Mouse (Mus musculus): ENCODE data around the gene Cdc42. TPM values are rescaled to one million over a fixed set of nuclear protein-coding genes. Genes with fewer than 3 reads are reported as not detected.

The Cdc42 gene
- polyA plus RNA-seq, 1 experiment from 2014 or later: 592 TPM

- Histone ChIP-seq H3K4me2 (ENCODE audit: low read length) (no peak overlapping the region), H3K4me3 (replicated peaks; ENCODE audit: low read depth, low read length) (no peak overlapping the region), H3K27ac (no peak overlapping the region), H3K9ac (ENCODE audit: low read depth, low read length) (no peak overlapping the region), H3K4me1 (replicated peaks; ENCODE audit: insufficient read depth, low read length) (0 out of 2 replicates have a peak, but pooled peaks cover 13% of the 10 kb centered on the region), H3K27me3 (ENCODE audit: insufficient read depth, low read length) (no peaks in the 10 kb centered on the region), H3K9me3 (replicated peaks; ENCODE audit: low read length) (no peaks in the 10 kb centered on the region), H3K36me3 (ENCODE audit: insufficient read depth, low read length) (no peaks in the 10 kb centered on the region)
- TF ChIP-seq CTCF (IDR thresholded peaks at IDR 0.05; ENCODE audit: low read depth): peak; percentile 55
- DNase-seq (ENCODE audit: low spot score): no peak
- WGBS: 89% methylated on average over 3 of the region's 3 CpGs
- ATAC-seq (replicated peaks; ENCODE audit: low FRiP score, low read depth): no peak
Observed at GRCm38 (mm10) chr4:137391287-137391686, 33.8 kb upstream of the Cdc42 start.

DNA sequence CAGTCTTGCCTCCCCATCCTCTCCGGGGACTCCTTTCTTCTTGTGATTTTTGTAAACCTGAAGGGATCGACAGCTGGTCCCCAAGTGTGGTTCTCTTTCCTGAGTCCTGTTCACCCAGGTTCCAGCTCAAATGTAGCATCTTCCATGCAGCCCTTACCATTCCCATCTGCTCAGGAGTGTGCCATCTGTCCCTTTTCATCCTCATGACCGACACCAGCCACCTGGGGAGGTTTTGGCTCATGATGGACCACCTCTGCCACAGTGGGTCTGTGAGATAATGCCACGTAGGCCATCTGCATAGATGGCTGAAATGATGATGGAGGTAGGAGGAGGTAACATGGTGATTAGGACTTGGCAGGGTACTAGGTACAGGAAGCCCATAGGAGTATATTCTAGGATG is 32.7 kb upstream of the Cdc42 start:
- DNase-seq (ENCODE audit: low spot score) (no peak), ATAC-seq (replicated peaks; ENCODE audit: low FRiP score, low read depth) (no peak)
- H3K36me3 ChIP-seq (ENCODE audit: insufficient read depth, low read length): no peaks in the 10 kb centered on the region
- no peak overlapping the region for H3K27ac ChIP-seq
- H3K4me2 ChIP-seq (ENCODE audit: low read length): no peak overlapping the region
- H3K9me3 ChIP-seq (replicated peaks; ENCODE audit: low read length): no peaks in the 10 kb centered on the region
- H3K27me3 ChIP-seq (ENCODE audit: insufficient read depth, low read length): no peaks in the 10 kb centered on the region
- 92% methylated on average over 4 of the region's 4 CpGs for WGBS
- no peak overlapping the region for H3K4me3 ChIP-seq (replicated peaks; ENCODE audit: low read depth, low read length)
- H3K4me1 ChIP-seq (replicated peaks; ENCODE audit: insufficient read depth, low read length): 0 out of 2 replicates have a peak, but pooled peaks cover 13% of the 10 kb centered on the region
- H3K9ac ChIP-seq (ENCODE audit: low read depth, low read length): no peak overlapping the region
- no peak for TF ChIP-seq CTCF (IDR thresholded peaks at IDR 0.05; ENCODE audit: low read depth)

DNA sequence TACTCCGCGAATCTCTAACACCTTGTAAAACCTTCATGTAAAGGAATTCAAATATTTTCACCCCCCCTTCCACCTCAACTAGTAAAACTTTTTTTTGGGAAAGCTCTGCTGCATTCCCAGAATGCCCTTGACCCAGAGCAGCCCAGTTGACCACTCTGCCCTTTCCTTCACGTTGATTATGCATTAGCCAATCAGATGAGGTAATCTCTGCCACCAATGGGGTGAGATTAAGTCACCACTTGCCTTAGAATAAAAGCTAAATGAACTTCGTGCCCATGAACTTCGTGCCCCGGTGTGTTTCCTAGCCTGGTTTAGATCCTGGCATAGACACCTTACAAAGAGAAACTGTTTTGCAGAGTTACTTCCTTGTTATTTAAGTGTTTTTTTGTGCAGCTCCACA is 31.5 kb upstream of the Cdc42 start:
- ATAC-seq (replicated peaks; ENCODE audit: low FRiP score, low read depth) (peak; percentile 45; the same call in 1 of the 2 replicates), DNase-seq (ENCODE audit: low spot score) (no peak)
- no peak for TF ChIP-seq CTCF (IDR thresholded peaks at IDR 0.05; ENCODE audit: low read depth)
- Histone ChIP-seq H3K4me3 (replicated peaks; ENCODE audit: low read depth, low read length) (peak overlapping the region; percentile 88), H3K27ac (peak overlapping the region; percentile 97), H3K36me3 (ENCODE audit: insufficient read depth, low read length) (no peaks in the 10 kb centered on the region), H3K9ac (ENCODE audit: low read depth, low read length) (peak overlapping the region; percentile 81; the same call in 1 of the 2 replicates), H3K27me3 (ENCODE audit: insufficient read depth, low read length) (no peaks in the 10 kb centered on the region), H3K9me3 (replicated peaks; ENCODE audit: low read length) (no peaks in the 10 kb centered on the region), H3K4me1 (replicated peaks; ENCODE audit: insufficient read depth, low read length) (0 out of 2 replicates have a peak, but pooled peaks cover 13% of the 10 kb centered on the region), H3K4me2 (ENCODE audit: low read length) (peak overlapping the region; percentile 88)
- WGBS: 46% methylated on average over 6 of the region's 6 CpGs

DNA sequence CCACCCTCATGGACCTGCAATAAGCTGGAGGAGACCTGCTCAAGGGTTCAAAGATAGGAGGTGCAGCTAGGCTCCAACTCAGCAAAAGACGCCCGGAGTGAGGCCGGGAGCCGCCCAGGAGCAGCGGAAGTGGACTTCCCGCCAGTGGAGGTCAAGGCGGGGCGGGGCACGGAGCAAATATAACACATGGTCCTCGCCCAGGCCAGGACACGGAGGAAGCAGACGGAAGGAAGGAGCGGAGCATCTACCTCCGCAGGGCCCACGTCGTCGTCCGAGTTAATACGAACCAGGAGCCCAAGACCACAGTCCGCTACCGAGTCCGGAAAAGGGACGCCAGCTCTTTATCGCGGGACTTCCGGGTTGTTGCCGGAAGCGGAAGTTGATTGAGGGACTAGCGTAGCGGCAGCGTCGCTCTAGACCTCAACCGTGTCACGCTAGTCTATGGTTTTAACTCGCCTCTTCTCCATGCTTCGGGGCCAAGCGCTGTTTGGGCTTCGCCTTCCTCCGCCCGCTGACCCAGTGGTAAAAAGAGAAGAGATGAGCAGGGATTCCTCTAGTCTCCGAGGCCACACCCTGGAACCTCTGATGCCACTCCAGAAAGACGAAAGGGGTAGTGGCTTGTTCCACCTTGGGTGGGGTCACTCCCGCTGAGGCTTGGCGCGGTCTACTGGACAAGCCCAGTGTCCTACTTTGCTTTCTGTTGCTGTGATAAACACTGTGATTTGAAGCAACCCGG is 30.7 kb upstream of the Cdc42 start:
- Histone ChIP-seq H3K4me3 (replicated peaks; ENCODE audit: low read depth, low read length) (peak overlapping the region; percentile 88), H3K4me1 (replicated peaks; ENCODE audit: insufficient read depth, low read length) (0 out of 2 replicates have a peak, but pooled peaks cover 11% of the 10 kb centered on the region), H3K9ac (ENCODE audit: low read depth, low read length) (peak overlapping the region; percentile 81), H3K36me3 (ENCODE audit: insufficient read depth, low read length) (no peaks in the 10 kb centered on the region), H3K27ac (peak overlapping the region; percentile 97), H3K9me3 (replicated peaks; ENCODE audit: low read length) (no peaks in the 10 kb centered on the region), H3K27me3 (ENCODE audit: insufficient read depth, low read length) (no peaks in the 10 kb centered on the region), H3K4me2 (ENCODE audit: low read length) (peak overlapping the region; percentile 88)
- WGBS: 1% methylated on average over 46 of the region's 46 CpGs
- TF ChIP-seq CTCF (IDR thresholded peaks at IDR 0.05; ENCODE audit: low read depth): no peak
- peak; percentile 96 for DNase-seq (ENCODE audit: low spot score)
- ATAC-seq (replicated peaks; ENCODE audit: low FRiP score, low read depth): peak; percentile 87

- peak overlapping the region; percentile 81 for H3K9ac ChIP-seq (ENCODE audit: low read depth, low read length)
- no peaks in the 10 kb centered on the region for H3K36me3 ChIP-seq (ENCODE audit: insufficient read depth, low read length)
- H3K4me3 ChIP-seq (replicated peaks; ENCODE audit: low read depth, low read length): peak overlapping the region; percentile 88
- DNase-seq (ENCODE audit: low spot score) (no peak), ATAC-seq (replicated peaks; ENCODE audit: low FRiP score, low read depth) (no peak)
- peak overlapping the region; percentile 88 for H3K4me2 ChIP-seq (ENCODE audit: low read length)
- peak overlapping the region; percentile 97 for H3K27ac ChIP-seq
- H3K27me3 ChIP-seq (ENCODE audit: insufficient read depth, low read length): no peaks in the 10 kb centered on the region
- H3K4me1 ChIP-seq (replicated peaks; ENCODE audit: insufficient read depth, low read length): 0 out of 2 replicates have a peak, but pooled peaks cover 8% of the 10 kb centered on the region
- no peaks in the 10 kb centered on the region for H3K9me3 ChIP-seq (replicated peaks; ENCODE audit: low read length)
- 0 out of 2 replicates have a peak, but pooled peaks have one; percentile 1 for TF ChIP-seq CTCF (IDR thresholded peaks at IDR 0.05; ENCODE audit: low read depth)
- under 1% methylated on average over 20 of the region's 20 CpGs for WGBS
Observed at GRCm38 (mm10) chr4:137387482-137388058, 30.1 kb upstream of the Cdc42 start.

DNA sequence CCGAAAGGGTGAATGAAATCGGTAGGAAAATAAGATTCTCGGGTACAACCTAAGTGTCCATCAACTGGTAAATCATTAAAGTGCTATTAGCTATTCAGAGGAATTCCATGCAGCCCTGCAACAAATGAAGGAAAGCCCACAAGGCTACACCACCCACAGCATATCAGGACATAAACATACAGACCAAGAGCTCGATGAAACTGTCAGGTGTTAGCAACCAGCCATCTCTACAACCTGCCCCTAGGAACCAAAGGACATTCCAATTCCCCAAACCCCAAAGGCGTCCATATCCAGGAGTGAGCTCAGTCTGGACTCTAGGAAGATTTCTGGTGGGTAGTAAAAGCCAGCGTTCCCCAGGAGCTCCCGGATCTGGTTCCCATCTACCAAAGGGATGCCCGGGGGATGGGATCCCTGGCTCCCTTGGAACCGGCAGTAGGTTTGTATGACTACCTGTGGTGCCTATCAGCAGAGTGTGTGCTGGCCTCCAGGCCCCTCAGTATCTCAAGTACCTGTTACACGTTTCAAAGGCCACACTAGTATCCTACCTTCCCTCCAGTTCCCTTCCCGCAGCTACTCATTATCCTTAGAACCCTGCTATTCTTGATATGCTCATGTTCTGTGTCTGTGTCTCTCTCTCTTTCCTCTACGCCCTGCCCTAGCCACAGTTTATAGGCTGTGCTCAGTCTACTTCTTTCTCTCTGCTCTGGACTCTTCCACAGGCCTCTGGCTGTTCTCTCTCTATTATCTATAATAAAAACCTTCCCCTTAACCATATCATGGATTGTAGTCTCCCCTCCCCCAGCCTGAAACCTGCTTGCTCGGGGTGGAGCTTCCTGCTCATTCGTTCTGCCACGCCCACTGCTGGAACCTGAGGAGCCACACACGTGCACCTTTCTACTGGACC is 23.4 kb upstream of the Cdc42 start:
- 40% methylated on average over 14 of the region's 16 CpGs for WGBS
- no peaks in the 10 kb centered on the region for H3K36me3 ChIP-seq (ENCODE audit: insufficient read depth, low read length)
- H3K4me3 ChIP-seq (replicated peaks; ENCODE audit: low read depth, low read length): no peak overlapping the region

More for the DNA sequence above, 23.4 kb upstream of the Cdc42 start:
- no peak overlapping the region for H3K4me2 ChIP-seq (ENCODE audit: low read length)
- DNase-seq (ENCODE audit: low spot score) (no peak), ATAC-seq (replicated peaks; ENCODE audit: low FRiP score, low read depth) (no peak)
- H3K27ac ChIP-seq: peak overlapping the region; percentile 65
- no peak for TF ChIP-seq CTCF (IDR thresholded peaks at IDR 0.05; ENCODE audit: low read depth)
- no peaks in the 10 kb centered on the region for H3K4me1 ChIP-seq (replicated peaks; ENCODE audit: insufficient read depth, low read length)
- H3K9ac ChIP-seq (ENCODE audit: low read depth, low read length): no peak overlapping the region
- no peaks in the 10 kb centered on the region for H3K27me3 ChIP-seq (ENCODE audit: insufficient read depth, low read length)
- H3K9me3 ChIP-seq (replicated peaks; ENCODE audit: low read length): no peaks in the 10 kb centered on the region
